Mouse (Mus musculus): ENCODE measurements around the gene Rab4a.

- no peak for TF ChIP-seq CTCF (IDR thresholded peaks at IDR 0.05; ENCODE audit: borderline replicate concordance, extremely low read depth, insufficient read depth, insufficient read length)
- TF ChIP-seq POLR2A (IDR thresholded peaks at IDR 0.05; ENCODE audit: borderline replicate concordance, extremely low read depth, insufficient read depth, insufficient read length, poor library complexity, severe bottlenecking), result no peak
Observed at GRCm38 (mm10) chr8:123791101-123791844, 14.5 kb upstream of the Rab4a start.

Data from brain, embryonic 14.5 days (tissue).